Mouse (Mus musculus) liver, postnatal 0 days (tissue): ENCODE measurements around the gene Eva1c. TPM values are rescaled to one million over a fixed set of nuclear protein-coding genes. Genes with fewer than 3 reads are reported as not detected.

ENCODE experiments used
- ATAC-seq: fragments of 200-750 bp; cut with Nextera tagmentation; 2 replicates; pipeline ENCODE4 v1.8.0; 2017; ENCODE audit warnings: mild to moderate bottlenecking, moderate library complexity
- DNase-seq: peaks from one replicate; pipeline ENCODE4 v3.0.0-alpha.2; 2016
- H3K27ac ChIP-seq: fragments of 300-500 bp; sonication (generic); 2 replicates; pipeline ENCODE4 v1.5.1; 2014; ENCODE audit warnings: antibody characterized with exemption, moderate library complexity, mild to moderate bottlenecking, low read depth
- H3K27me3 ChIP-seq: fragments of 300-500 bp; sonication (generic); 2 replicates; pipeline ENCODE4 v1.6.1; 2014; ENCODE audit warnings: low read length, control low read depth, mixed read lengths; ENCODE audit not compliant: insufficient read depth
- H3K36me3 ChIP-seq: fragments of 300-500 bp; sonication (generic); replicated peaks from 2 replicates; pipeline ENCODE4 v1.6.1; 2014; ENCODE audit warnings: mild to moderate bottlenecking, control low read depth, low read length, moderate library complexity, mixed read lengths; ENCODE audit not compliant: insufficient read depth
- H3K4me1 ChIP-seq: fragments of 300-500 bp; sonication (generic); 2 replicates; pipeline ENCODE4 v1.6.1; 2014; ENCODE audit warnings: antibody characterized with exemption, mild to moderate bottlenecking, control low read depth; ENCODE audit not compliant: insufficient read depth
- H3K4me2 ChIP-seq: fragments of 300-500 bp; sonication (generic); 2 replicates; pipeline ENCODE4 v1.6.1; 2014; ENCODE audit warnings: low read depth, mild to moderate bottlenecking, low read length, moderate library complexity, mixed read lengths
- H3K4me3 ChIP-seq: fragments of 300-500 bp; sonication (generic); 2 replicates; pipeline ENCODE4 v1.5.1; 2014; ENCODE audit warnings: low read depth, low read length
- H3K9ac ChIP-seq: fragments of 300-500 bp; sonication (generic); replicated peaks from 2 replicates; pipeline ENCODE4 v1.6.1; 2014; ENCODE audit warnings: mild to moderate bottlenecking, moderate library complexity
- H3K9me3 ChIP-seq: fragments of 300-500 bp; sonication (generic); 2 replicates; pipeline ENCODE4 v1.6.1; 2016; ENCODE audit warnings: mild to moderate bottlenecking, control low read depth, low read length, mixed read lengths
- CTCF ChIP-seq: sonication (generic); IDR thresholded peaks from 2 replicates; pipeline ENCODE4 v1.5.1; 2016; ENCODE audit warnings: antibody characterized with exemption, low read depth
- EP300 ChIP-seq: IDR thresholded peaks from 2 replicates; pipeline ENCODE4 v1.6.1; 2016; ENCODE audit warnings: antibody characterized with exemption, low read depth, mild to moderate bottlenecking
- WGBS: fragments of 180-500 bp; shearing (Covaris S2); extraction: QIAGEN DNeasy Blood & Tissue Kit; methylation state at CpG from one replicate; pipeline ENCODE4 v1.1.7; 2014; ENCODE audit not compliant: insufficient replicate concordance; 5-methylcytosine and 5-hydroxymethylcytosine counted together
- polyA plus RNA-seq: library from polyadenylated mRNA; unstranded; fragments of >200 nt; fragmentation: Nextera tagmentation; extraction: Ambion mirVana; gene quantifications from 2 replicates; pipeline ENCODE4 v1.2.1, GENCODE M21; 2015

Eva1c gene
- polyA plus RNA-seq, 1 experiment from 2014 or later = 1.1 TPM

- H3K4me3 ChIP-seq = no peak overlapping the region
- H3K27me3 ChIP-seq = no peaks in the 10 kb centered on the region
- no peak overlapping the region for H3K4me2 ChIP-seq
- H3K9ac ChIP-seq = no peak overlapping the region
- H3K27ac ChIP-seq = no peak overlapping the region
- DNase-seq = no peak
- no peak for TF ChIP-seq EP300
- no peak for TF ChIP-seq CTCF
- no peaks in the 10 kb centered on the region for H3K36me3 ChIP-seq
- H3K4me1 ChIP-seq = no peaks in the 10 kb centered on the region
- no peak for ATAC-seq
- 75% methylated on average over 7 of the region's 7 CpGs for WGBS
- H3K9me3 ChIP-seq = peaks cover 2% of the 10 kb centered on the region
These were observed 66.5 kb downstream of the Eva1c start for GRCm38 (mm10) chr16:90893019-90893418.

- Histone ChIP-seq H3K4me2 (no peak overlapping the region), H3K36me3 (no peaks in the 10 kb centered on the region), H3K4me3 (no peak overlapping the region), H3K27me3 (no peaks in the 10 kb centered on the region), H3K4me1 (no peaks in the 10 kb centered on the region), H3K9me3 (no peaks in the 10 kb centered on the region), H3K27ac (no peak overlapping the region), H3K9ac (no peak overlapping the region)
- WGBS = 58% methylated on average over 9 of the region's 9 CpGs
- ATAC-seq = no peak
- TF ChIP-seq EP300 (no peak), CTCF (no peak)
- DNase-seq = no peak
These were observed 67.3 kb downstream of the Eva1c start for GRCm38 (mm10) chr16:90893792-90894191.

GRCm38 (mm10) chr16:90897651-90898050, 71.1 kb downstream of the Eva1c start:
- 75% methylated on average over 3 of the region's 3 CpGs for WGBS
- TF ChIP-seq CTCF (no peak), EP300 (no peak)

GRCm38 (mm10) chr16:90899498-90899897, 73.0 kb downstream of the Eva1c start:
- H3K9ac ChIP-seq = no peak overlapping the region
- TF ChIP-seq EP300 (no peak), CTCF (no peak)
- no peak overlapping the region for H3K27ac ChIP-seq
- DNase-seq (peak; percentile 42), ATAC-seq (no peak)
- whole genome bisulfite sequencing = 52% methylated on average over 12 of the region's 12 CpGs
- no peaks in the 10 kb centered on the region for H3K4me1 ChIP-seq
- H3K4me3 ChIP-seq = no peak overlapping the region
- H3K27me3 ChIP-seq = no peaks in the 10 kb centered on the region
- H3K4me2 ChIP-seq = no peak overlapping the region
- H3K36me3 ChIP-seq = no peaks in the 10 kb centered on the region
- no peaks in the 10 kb centered on the region for H3K9me3 ChIP-seq

More at GRCm38 (mm10) chr16:90897651-90898050, 71.1 kb downstream of the Eva1c start:
- Histone ChIP-seq H3K9ac (no peak overlapping the region), H3K27me3 (no peaks in the 10 kb centered on the region), H3K4me3 (no peak overlapping the region), H3K9me3 (no peaks in the 10 kb centered on the region), H3K4me2 (no peak overlapping the region), H3K36me3 (no peaks in the 10 kb centered on the region), H3K4me1 (no peaks in the 10 kb centered on the region), H3K27ac (no peak overlapping the region)
- DNase-seq (no peak), ATAC-seq (no peak)

GRCm38 (mm10) chr16:90901364-90901763, 74.8 kb downstream of the Eva1c start:
- TF ChIP-seq EP300 (no peak), CTCF (no peak)
- Histone ChIP-seq H3K4me1 (no peaks in the 10 kb centered on the region), H3K4me3 (no peak overlapping the region), H3K36me3 (no peaks in the 10 kb centered on the region), H3K9ac (no peak overlapping the region), H3K27me3 (no peaks in the 10 kb centered on the region), H3K27ac (no peak overlapping the region), H3K4me2 (no peak overlapping the region), H3K9me3 (no peaks in the 10 kb centered on the region)
- DNase-seq = no peak
- 51% methylated on average over 3 of the region's 4 CpGs for WGBS
- peak; percentile 40 for ATAC-seq

- Histone ChIP-seq H3K27ac (no peak overlapping the region), H3K36me3 (no peaks in the 10 kb centered on the region), H3K27me3 (no peaks in the 10 kb centered on the region), H3K9me3 (no peaks in the 10 kb centered on the region), H3K4me1 (no peaks in the 10 kb centered on the region), H3K4me3 (no peak overlapping the region), H3K4me2 (no peak overlapping the region), H3K9ac (no peak overlapping the region)
- TF ChIP-seq CTCF (no peak), EP300 (no peak)
- WGBS = 41% methylated on average over 5 of the region's 5 CpGs
- ATAC-seq (no peak), DNase-seq (no peak)
These were observed 76.8 kb downstream of the Eva1c start for GRCm38 (mm10) chr16:90903300-90903699.

- no peak overlapping the region for H3K9ac ChIP-seq
- no peak for DNase-seq
- H3K27me3 ChIP-seq = no peaks in the 10 kb centered on the region
- H3K36me3 ChIP-seq = no peaks in the 10 kb centered on the region
- no peak for ATAC-seq
- 45% methylated on average over 7 of the region's 7 CpGs for WGBS
- TF ChIP-seq EP300 = no peak
- TF ChIP-seq CTCF = no peak
- no peak overlapping the region for H3K27ac ChIP-seq
- no peak overlapping the region for H3K4me2 ChIP-seq
- H3K9me3 ChIP-seq = no peaks in the 10 kb centered on the region
- H3K4me1 ChIP-seq = no peaks in the 10 kb centered on the region
- H3K4me3 ChIP-seq = no peak overlapping the region
These were observed 80.7 kb downstream of the Eva1c start for GRCm38 (mm10) chr16:90907250-90907649.
